21 mouse cellular contexts compared by ENCODE assay signal in the genomic region with DNA sequence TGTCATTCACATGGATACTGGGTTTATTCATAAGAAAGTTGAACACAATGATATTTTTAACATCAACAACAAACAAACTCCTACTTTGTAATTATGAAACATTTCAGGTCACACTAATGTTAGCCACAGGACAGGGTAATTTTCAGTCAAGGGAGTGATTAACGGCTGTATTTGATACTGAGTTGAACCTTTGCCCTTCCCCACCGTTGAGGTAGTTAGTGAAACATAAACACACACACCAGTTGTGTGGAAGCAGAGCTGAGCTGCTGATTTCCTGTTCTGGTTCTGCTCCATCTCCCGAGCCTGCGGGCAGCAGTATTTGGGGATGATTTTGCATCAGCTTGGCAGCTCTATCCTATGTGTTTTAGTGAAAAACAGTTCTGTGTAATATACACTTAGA.
A peak's percentile ranks its signal among the peaks of the same experiment; 100 is the strongest.
DNase-seq lines count a peak whose midpoint lies in the region; ATAC-seq lines count a peak whose summit lies in the region.
"Had no signal": no experiment of that assay in that cellular context is flagged by ENCODE, and none has a peak within 500 bp of the region (broad histone marks: within the 10 kb centered on the region; RNA-seq: fewer than 3 reads in every experiment).

No protein-coding gene starts in this region.

- peaks cover 20% of the 10 kb centered on the region for H3K36me3 ChIP-seq in midbrain, embryonic 10.5 days
- 0 out of 2 replicates have a peak, but pooled peaks cover 3% of the 10 kb centered on the region for H3K36me3 ChIP-seq in midbrain, embryonic 14.5 days (ENCODE audit: control insufficient read depth, insufficient read depth, low read length)
- H3K36me3 ChIP-seq in intestine, embryonic 15.5 days, result no peaks in the 10 kb centered on the region
- H3K36me3 ChIP-seq in intestine, embryonic 16.5 days (ENCODE audit: control insufficient read depth, insufficient read depth, low read length), result no peaks in the 10 kb centered on the region

- H3K9me3 ChIP-seq in midbrain, embryonic 10.5 days (replicated peaks), result no peaks in the 10 kb centered on the region
- no peaks in the 10 kb centered on the region for H3K9me3 ChIP-seq in midbrain, embryonic 14.5 days (ENCODE audit: control insufficient read depth, low read length)
- H3K9me3 ChIP-seq in intestine, embryonic 15.5 days, result no peaks in the 10 kb centered on the region
- H3K9me3 ChIP-seq in intestine, embryonic 16.5 days (ENCODE audit: control insufficient read depth, low read length), result no peaks in the 10 kb centered on the region
- H3K9me3 ChIP-seq: embryonic facial prominence, embryonic 10.5 days; embryonic facial prominence, embryonic 12.5 days; forebrain, embryonic 13.5 days; forebrain, embryonic 15.5 days had no signal

- H3K4me1 ChIP-seq in midbrain, embryonic 10.5 days, result no peaks in the 10 kb centered on the region
- H3K4me1 ChIP-seq in midbrain, embryonic 14.5 days (ENCODE audit: control insufficient read depth, insufficient read depth, low read length), result no peaks in the 10 kb centered on the region
- peaks cover 5% of the 10 kb centered on the region; the same call in 1 of the 2 replicates for H3K4me1 ChIP-seq in intestine, embryonic 15.5 days (replicated peaks)
- H3K4me1 ChIP-seq in intestine, embryonic 16.5 days (ENCODE audit: control insufficient read depth, insufficient read depth, low read length), result peaks cover 13% of the 10 kb centered on the region
- H3K4me1 ChIP-seq: embryonic facial prominence, embryonic 12.5 days; forebrain, embryonic 13.5 days; forebrain, embryonic 15.5 days had no signal

- 76% methylated on average over 4 of the region's 4 CpGs for WGBS in midbrain, embryonic 10.5 days
- WGBS in midbrain, embryonic 14.5 days, result 93% methylated on average over 4 of the region's 4 CpGs
- 28% methylated on average over 4 of the region's 4 CpGs for WGBS in intestine, embryonic 15.5 days
- WGBS in intestine, embryonic 16.5 days, result 24% methylated on average over 4 of the region's 4 CpGs

- H3K9ac ChIP-seq in midbrain, embryonic 14.5 days (replicated peaks; ENCODE audit: low read length), result no peak overlapping the region
- no peak overlapping the region for H3K9ac ChIP-seq in intestine, embryonic 15.5 days
- H3K9ac ChIP-seq in intestine, embryonic 16.5 days (ENCODE audit: low read depth, low read length), result no peak overlapping the region
- H3K9ac ChIP-seq: embryonic facial prominence, embryonic 12.5 days; forebrain, embryonic 13.5 days; forebrain, embryonic 15.5 days; forebrain, postnatal 0 days had no signal

- peak; percentile 18 for DNase-seq in embryo, embryonic 10.5 days (ENCODE audit: low spot score)
- no peak for DNase-seq in embryo, embryonic 9.5 days (ENCODE audit: extremely low spot score)
- DNase-seq in midbrain, embryonic 10.5 days (ENCODE audit: low spot score), result peak; percentile 6
- no peak for DNase-seq in midbrain, embryonic 14.5 days
- no peak for DNase-seq in spleen, postnatal 14 days (ENCODE audit: low spot score in 2 of 2)
- DNase-seq in adrenal gland, postnatal 36 days, result no peak
- DNase-seq: adrenal gland, adult 2 months; adrenal gland, postnatal 10 days; adrenal gland, postnatal 25 days; cerebellum, adult 11-12 months; cerebellum, adult 2 months; cerebellum, adult 9-10 months; cerebellum, postnatal 10 days; cerebellum, postnatal 25 days; forebrain, postnatal 0 days had no signal

- H3K4me2 ChIP-seq in midbrain, embryonic 14.5 days (ENCODE audit: low read length), result no peak overlapping the region
- no peak overlapping the region for H3K4me2 ChIP-seq in intestine, embryonic 15.5 days (replicated peaks)
- no peak overlapping the region for H3K4me2 ChIP-seq in intestine, embryonic 16.5 days (ENCODE audit: low read depth, low read length)
- H3K4me2 ChIP-seq: embryonic facial prominence, embryonic 12.5 days; forebrain, embryonic 13.5 days; forebrain, embryonic 15.5 days had no signal

- H3K4me3 ChIP-seq in midbrain, embryonic 10.5 days, result no peak overlapping the region
- no peak overlapping the region for H3K4me3 ChIP-seq in midbrain, embryonic 14.5 days (replicated peaks; ENCODE audit: low read depth, low read length)
- no peak overlapping the region for H3K4me3 ChIP-seq in intestine, embryonic 15.5 days (replicated peaks)
- H3K4me3 ChIP-seq in intestine, embryonic 16.5 days (ENCODE audit: low read length), result no peak overlapping the region
- H3K4me3 ChIP-seq: embryonic facial prominence, embryonic 10.5 days; embryonic facial prominence, embryonic 12.5 days; forebrain, embryonic 13.5 days; forebrain, embryonic 15.5 days had no signal

- no peaks in the 10 kb centered on the region for H3K27me3 ChIP-seq in midbrain, embryonic 10.5 days (ENCODE audit: low read depth, poor library complexity, severe bottlenecking)
- H3K27me3 ChIP-seq in midbrain, embryonic 14.5 days (ENCODE audit: control insufficient read depth, insufficient read depth, low read length), result no peaks in the 10 kb centered on the region
- no peaks in the 10 kb centered on the region for H3K27me3 ChIP-seq in intestine, embryonic 15.5 days (replicated peaks)
- H3K27me3 ChIP-seq in intestine, embryonic 16.5 days (replicated peaks; ENCODE audit: control insufficient read depth, insufficient read depth, low read length), result no peaks in the 10 kb centered on the region
- H3K27me3 ChIP-seq: embryonic facial prominence, embryonic 12.5 days; forebrain, embryonic 13.5 days; forebrain, embryonic 15.5 days had no signal

- no peak for ATAC-seq in midbrain, embryonic 14.5 days (ENCODE audit: low FRiP score, low TSS enrichment)
- ATAC-seq in intestine, embryonic 15.5 days, result peak; percentile 57; the same call in 1 of the 2 replicates
- ATAC-seq in intestine, embryonic 16.5 days, result peak; percentile 52; the same call in 1 of the 2 replicates
- ATAC-seq: forebrain, embryonic 13.5 days; forebrain, embryonic 15.5 days; forebrain, postnatal 0 days had no signal

- no peak overlapping the region for H3K27ac ChIP-seq in midbrain, embryonic 10.5 days (replicated peaks)
- no peak overlapping the region for H3K27ac ChIP-seq in midbrain, embryonic 14.5 days (replicated peaks; ENCODE audit: low read depth, low read length)
- no peak overlapping the region for H3K27ac ChIP-seq in intestine, embryonic 15.5 days
- no peak overlapping the region for H3K27ac ChIP-seq in intestine, embryonic 16.5 days (ENCODE audit: low read length)
- H3K27ac ChIP-seq: embryonic facial prominence, embryonic 10.5 days; embryonic facial prominence, embryonic 12.5 days; forebrain, embryonic 13.5 days; forebrain, embryonic 15.5 days had no signal

Comparison
In these comparisons a context has a peak if more than half of its experiments do, and no peak if none do; other contexts are left out.
1. DNase-seq: peak in embryo, embryonic 10.5 days (single experiment) and midbrain, embryonic 10.5 days (single experiment); none in embryo, embryonic 9.5 days (single experiment), midbrain, embryonic 14.5 days (single experiment), spleen, postnatal 14 days (0 of 2) and adrenal gland, postnatal 36 days (0 of 2).